Mouse (Mus musculus) cerebellum, adult 8-10 months (tissue): ENCODE measurements around the gene Scd1.

ENCODE experiments used
- DNase-seq: peaks from one replicate; pipeline ENCODE4 v3.0.0; 2022

Gene Scd1

GRCm38 (mm10) chr19:44407341-44408222, at the start of gene Scd1:
Gene Scd1, minus strand, starts transcription at chr19:44407879.
- peak; percentile 81 for DNase-seq

- DNase-seq: no peak
Observed at GRCm38 (mm10) chr19:44455356-44455755, 47.7 kb upstream of the Scd1 start.

GRCm38 (mm10) chr19:44454862-44455261, 47.2 kb upstream of the Scd1 start:
- DNase-seq: no peak

- DNase-seq: no peak
Observed at GRCm38 (mm10) chr19:44447927-44448326, 40.2 kb upstream of the Scd1 start.

- DNase-seq: no peak
Observed at GRCm38 (mm10) chr19:44445755-44446154, 38.1 kb upstream of the Scd1 start.

- DNase-seq: no peak
Observed at GRCm38 (mm10) chr19:44439302-44439701, 31.6 kb upstream of the Scd1 start.

GRCm38 (mm10) chr19:44437975-44438374, 30.3 kb upstream of the Scd1 start:
- DNase-seq: no peak

GRCm38 (mm10) chr19:44432084-44432483, 24.4 kb upstream of the Scd1 start:
- no peak for DNase-seq

GRCm38 (mm10) chr19:44427721-44428120, 20.0 kb upstream of the Scd1 start:
- DNase-seq: no peak

- DNase-seq: no peak
Observed at GRCm38 (mm10) chr19:44422051-44422631, 14.5 kb upstream of the Scd1 start.

GRCm38 (mm10) chr19:44419530-44419929, 11.9 kb upstream of the Scd1 start:
- DNase-seq: no peak

- peak; percentile 79 for DNase-seq
Observed at GRCm38 (mm10) chr19:44418945-44419344, 11.3 kb upstream of the Scd1 start.

GRCm38 (mm10) chr19:44418544-44418943, 10.9 kb upstream of the Scd1 start:
- DNase-seq: no peak

- no peak for DNase-seq
Observed at GRCm38 (mm10) chr19:44418061-44418460, 10.4 kb upstream of the Scd1 start.

- no peak for DNase-seq
Observed at GRCm38 (mm10) chr19:44417448-44417847, 9.8 kb upstream of the Scd1 start.

GRCm38 (mm10) chr19:44416240-44416639, 8.6 kb upstream of the Scd1 start:
- no peak for DNase-seq

- DNase-seq: no peak
Observed at GRCm38 (mm10) chr19:44415464-44415863, 7.8 kb upstream of the Scd1 start.

GRCm38 (mm10) chr19:44410269-44410992, 2.8 kb upstream of the Scd1 start:
- no peak for DNase-seq

- DNase-seq: no peak
Observed at GRCm38 (mm10) chr19:44408595-44408994, 916 bp upstream of the Scd1 start.

- DNase-seq: peak; percentile 59
Observed at GRCm38 (mm10) chr19:44408223-44408545, 505 bp upstream of the Scd1 start.

- DNase-seq: no peak
Observed at GRCm38 (mm10) chr19:44403546-44403945, 4.1 kb downstream of the Scd1 start.

GRCm38 (mm10) chr19:44400484-44401197, 7.0 kb downstream of the Scd1 start:
- peak; percentile 86 for DNase-seq

GRCm38 (mm10) chr19:44400076-44400475, 7.6 kb downstream of the Scd1 start:
- DNase-seq: peak; percentile 63
